Mouse (Mus musculus): ENCODE results near the gene Arhgef6. TPM values are rescaled to one million over a fixed set of nuclear protein-coding genes. Genes with fewer than 3 reads are reported as not detected.

Arhgef6 gene
- total RNA-seq, 2 experiments from 2014 or later: 25.8 to 47.8 TPM

- ATAC-seq (replicated peaks; ENCODE audit: low FRiP score, poor library complexity, severe bottlenecking): no peak
These were observed 127.9 kb downstream of the Arhgef6 start for GRCm38 (mm10) chrX:57210591-57210990.

- ATAC-seq (replicated peaks; ENCODE audit: low FRiP score, poor library complexity, severe bottlenecking): no peak
These were observed 138.1 kb downstream of the Arhgef6 start for GRCm38 (mm10) chrX:57200397-57200796.

GRCm38 (mm10) chrX:57198036-57198435 lies 140.5 kb downstream of the Arhgef6 start:
- ATAC-seq (replicated peaks; ENCODE audit: low FRiP score, poor library complexity, severe bottlenecking): no peak

- no peak for ATAC-seq (replicated peaks; ENCODE audit: low FRiP score, poor library complexity, severe bottlenecking)
These were observed 142.2 kb downstream of the Arhgef6 start for GRCm38 (mm10) chrX:57196319-57196718.

GRCm38 (mm10) chrX:57189335-57189734 lies 149.2 kb downstream of the Arhgef6 start:
- ATAC-seq (replicated peaks; ENCODE audit: low FRiP score, poor library complexity, severe bottlenecking): no peak

- no peak for ATAC-seq (replicated peaks; ENCODE audit: low FRiP score, poor library complexity, severe bottlenecking)
These were observed 151.2 kb downstream of the Arhgef6 start for GRCm38 (mm10) chrX:57187301-57187700.

GRCm38 (mm10) chrX:57183359-57183758 lies 155.2 kb downstream of the Arhgef6 start:
- no peak for ATAC-seq (replicated peaks; ENCODE audit: low FRiP score, poor library complexity, severe bottlenecking)

- ATAC-seq (replicated peaks; ENCODE audit: low FRiP score, poor library complexity, severe bottlenecking): no peak
These were observed 156.1 kb downstream of the Arhgef6 start for GRCm38 (mm10) chrX:57182470-57182869.

Other genes with a start within 250 kb of the Arhgef6 start
- gene Cd40lg, start 126.6 kb downstream of the Arhgef6 start, total RNA-seq (2015; ENCODE audit: low replicate concordance): not detected in 2 replicates
- gene Cd40lg, start 126.6 kb downstream of the Arhgef6 start, total RNA-seq (2017; ENCODE audit: low replicate concordance): not detected in 2 replicates
- gene Rbmx, start 54.3 kb upstream of the Arhgef6 start, total RNA-seq (2015; ENCODE audit: low replicate concordance): 13.4 and 13.8 TPM in 2 replicates
- 15.5 and 18.6 TPM in 2 replicates for gene Rbmx, start 54.3 kb upstream of the Arhgef6 start, total RNA-seq (2017; ENCODE audit: low replicate concordance)
- not detected in 2 replicates for gene Gm364, start 70.4 kb upstream of the Arhgef6 start, total RNA-seq (2015; ENCODE audit: low replicate concordance)
- gene Gm364, start 70.4 kb upstream of the Arhgef6 start, total RNA-seq (2017; ENCODE audit: low replicate concordance): not detected in 2 replicates
- not detected in 2 replicates for gene Gpr101, start 165.0 kb upstream of the Arhgef6 start, total RNA-seq (2015; ENCODE audit: low replicate concordance)
- not detected in 2 replicates for gene Gpr101, start 165.0 kb upstream of the Arhgef6 start, total RNA-seq (2017; ENCODE audit: low replicate concordance)

Data from erythroblast, adult 5-6 weeks (primary cell).